Mouse (Mus musculus) right cerebral cortex, adult 2 months (tissue): Measurements from ENCODE around the gene Setdb2.
"Not testable (repeated sequence)": the region's sequence is repeated elsewhere in the genome, so short reads cannot be mapped to it uniquely, and the experiment has no call there.

Source experiments
- DNase-seq, 2 experiments: peaks; one replicate each; pipeline ENCODE4 v3.0.0; 2021 to 2022; ENCODE audit warnings: low spot score in 2 of 2

Setdb2 gene

GRCm38 (mm10) chr14:59440558-59441471, at the start of gene Setdb2, which contains the start of gene Cab39l:
TSS of gene Setdb2 (minus strand) at chr14:59440884.
TSS of gene Cab39l (plus strand) at chr14:59440972.
- peak; percentile 95 for DNase-seq

- no peak for DNase-seq
These were observed 44.6 kb upstream of the Setdb2 start for GRCm38 (mm10) chr14:59485247-59485810.

GRCm38 (mm10) chr14:59478699-59479098, 38.0 kb upstream of the Setdb2 start:
- DNase-seq = peak; percentile 33 to 36

- DNase-seq = no peak
These were observed 30.1 kb upstream of the Setdb2 start for GRCm38 (mm10) chr14:59470781-59471180.

GRCm38 (mm10) chr14:59467798-59468197, 27.1 kb upstream of the Setdb2 start:
- no peak for DNase-seq

GRCm38 (mm10) chr14:59466503-59466902, 25.8 kb upstream of the Setdb2 start:
- no peak for DNase-seq

- DNase-seq = no peak
These were observed 7.3 kb upstream of the Setdb2 start for GRCm38 (mm10) chr14:59447981-59448380.

GRCm38 (mm10) chr14:59445421-59445820, 4.7 kb upstream of the Setdb2 start:
- no peak for DNase-seq

GRCm38 (mm10) chr14:59441472-59441805, 755 bp upstream of the Setdb2 start:
- no peak for DNase-seq

- DNase-seq = no peak
These were observed 645 bp downstream of the Setdb2 start for GRCm38 (mm10) chr14:59440039-59440438.

GRCm38 (mm10) chr14:59438505-59438904, 2.2 kb downstream of the Setdb2 start:
- DNase-seq = no peak

- DNase-seq = no peak
These were observed 3.3 kb downstream of the Setdb2 start for GRCm38 (mm10) chr14:59437398-59437797.

GRCm38 (mm10) chr14:59435206-59435605, 5.5 kb downstream of the Setdb2 start:
- DNase-seq = no peak

GRCm38 (mm10) chr14:59433902-59434301, 6.8 kb downstream of the Setdb2 start:
- no peak for DNase-seq

- DNase-seq = no peak
These were observed 10.1 kb downstream of the Setdb2 start for GRCm38 (mm10) chr14:59430556-59430955.

- DNase-seq = no peak
These were observed 17.6 kb downstream of the Setdb2 start for GRCm38 (mm10) chr14:59422912-59423663.

GRCm38 (mm10) chr14:59418171-59418570, 22.5 kb downstream of the Setdb2 start:
- DNase-seq = no peak

- DNase-seq = not testable (repeated sequence)
These were observed 25.7 kb downstream of the Setdb2 start for GRCm38 (mm10) chr14:59414979-59415378.

GRCm38 (mm10) chr14:59396999-59397398, 43.7 kb downstream of the Setdb2 start:
- DNase-seq = no peak

- DNase-seq = no peak
These were observed 45.4 kb downstream of the Setdb2 start, which contains the start of gene Phf11c for GRCm38 (mm10) chr14:59395281-59395680. TSS of gene Phf11c (minus strand) at chr14:59395381.

- DNase-seq = peak; percentile 53 to 59
These were observed 50.5 kb downstream of the Setdb2 start for GRCm38 (mm10) chr14:59390181-59390580.

GRCm38 (mm10) chr14:59389532-59389931, 51.2 kb downstream of the Setdb2 start:
- DNase-seq = no peak
